Mouse (Mus musculus): ENCODE measurements around the gene Fam171a1. TPM values are rescaled to one million over a fixed set of nuclear protein-coding genes. Genes with fewer than 3 reads are reported as not detected.
A peak's percentile ranks its signal among the peaks of the same experiment; 100 is the strongest.

Gene Fam171a1
- polyA plus RNA-seq, 1 experiment from 2014 or later, result 36.4 TPM

- H3K36me3 ChIP-seq (ENCODE audit: insufficient read depth, low read length), result no peaks in the 10 kb centered on the region
- DNase-seq (ENCODE audit: low spot score), result no peak
- TF ChIP-seq CTCF (IDR thresholded peaks at IDR 0.05; ENCODE audit: low read depth), result no peak
- H3K27ac ChIP-seq, result no peak overlapping the region
- WGBS, result 87% methylated on average over 1 of the region's 1 CpGs
- H3K9me3 ChIP-seq (replicated peaks; ENCODE audit: low read length), result no peaks in the 10 kb centered on the region
- H3K4me1 ChIP-seq (replicated peaks; ENCODE audit: insufficient read depth, low read length), result peaks cover 15% of the 10 kb centered on the region; the same call in 1 of the 2 replicates
- H3K27me3 ChIP-seq (ENCODE audit: insufficient read depth, low read length), result no peaks in the 10 kb centered on the region
- no peak overlapping the region for H3K9ac ChIP-seq (ENCODE audit: low read depth, low read length)
- no peak overlapping the region for H3K4me3 ChIP-seq (replicated peaks; ENCODE audit: low read depth, low read length)
- H3K4me2 ChIP-seq (ENCODE audit: low read length), result no peak overlapping the region
- ATAC-seq (replicated peaks; ENCODE audit: low FRiP score, low read depth), result no peak
These were observed 40.2 kb downstream of the Fam171a1 start for GRCm38 (mm10) chr2:3154091-3154665.

GRCm38 (mm10) chr2:3154986-3155385 is 41.0 kb downstream of the Fam171a1 start:
- DNase-seq (ENCODE audit: low spot score) (no peak), ATAC-seq (replicated peaks; ENCODE audit: low FRiP score, low read depth) (no peak)
- no peak overlapping the region for H3K27ac ChIP-seq
- no peaks in the 10 kb centered on the region for H3K36me3 ChIP-seq (ENCODE audit: insufficient read depth, low read length)
- H3K9me3 ChIP-seq (replicated peaks; ENCODE audit: low read length), result no peaks in the 10 kb centered on the region
- no peak overlapping the region for H3K9ac ChIP-seq (ENCODE audit: low read depth, low read length)
- no peak overlapping the region for H3K4me2 ChIP-seq (ENCODE audit: low read length)
- TF ChIP-seq CTCF (IDR thresholded peaks at IDR 0.05; ENCODE audit: low read depth), result no peak
- H3K27me3 ChIP-seq (ENCODE audit: insufficient read depth, low read length), result no peaks in the 10 kb centered on the region
- 78% methylated on average over 2 of the region's 2 CpGs for WGBS
- H3K4me3 ChIP-seq (replicated peaks; ENCODE audit: low read depth, low read length), result no peak overlapping the region
- H3K4me1 ChIP-seq (replicated peaks; ENCODE audit: insufficient read depth, low read length), result peaks cover 18% of the 10 kb centered on the region; the same call in 1 of the 2 replicates

- Histone ChIP-seq H3K4me1 (replicated peaks; ENCODE audit: insufficient read depth, low read length) (peaks cover 18% of the 10 kb centered on the region; the same call in 1 of the 2 replicates), H3K4me3 (replicated peaks; ENCODE audit: low read depth, low read length) (no peak overlapping the region), H3K27me3 (ENCODE audit: insufficient read depth, low read length) (no peaks in the 10 kb centered on the region), H3K4me2 (ENCODE audit: low read length) (no peak overlapping the region), H3K36me3 (ENCODE audit: insufficient read depth, low read length) (no peaks in the 10 kb centered on the region), H3K9me3 (replicated peaks; ENCODE audit: low read length) (no peaks in the 10 kb centered on the region), H3K9ac (ENCODE audit: low read depth, low read length) (no peak overlapping the region), H3K27ac (no peak overlapping the region)
- ATAC-seq (replicated peaks; ENCODE audit: low FRiP score, low read depth) (no peak), DNase-seq (ENCODE audit: low spot score) (no peak)
- no peak for TF ChIP-seq CTCF (IDR thresholded peaks at IDR 0.05; ENCODE audit: low read depth)
- WGBS, result 70% methylated on average over 3 of the region's 3 CpGs
These were observed 43.0 kb downstream of the Fam171a1 start for GRCm38 (mm10) chr2:3157030-3157429.

GRCm38 (mm10) chr2:3157661-3158344 is 43.8 kb downstream of the Fam171a1 start:
- DNase-seq (ENCODE audit: low spot score) (no peak), ATAC-seq (replicated peaks; ENCODE audit: low FRiP score, low read depth) (no peak)
- Histone ChIP-seq H3K27ac (0 out of 2 replicates have a peak overlapping the region, but pooled peaks have one; percentile 22), H3K27me3 (ENCODE audit: insufficient read depth, low read length) (no peaks in the 10 kb centered on the region), H3K36me3 (ENCODE audit: insufficient read depth, low read length) (no peaks in the 10 kb centered on the region), H3K9me3 (replicated peaks; ENCODE audit: low read length) (no peaks in the 10 kb centered on the region), H3K4me2 (ENCODE audit: low read length) (no peak overlapping the region), H3K9ac (ENCODE audit: low read depth, low read length) (no peak overlapping the region), H3K4me3 (replicated peaks; ENCODE audit: low read depth, low read length) (no peak overlapping the region), H3K4me1 (replicated peaks; ENCODE audit: insufficient read depth, low read length) (peaks cover 18% of the 10 kb centered on the region; the same call in 1 of the 2 replicates)
- WGBS, result 48% methylated on average over 10 of the region's 10 CpGs
- no peak for TF ChIP-seq CTCF (IDR thresholded peaks at IDR 0.05; ENCODE audit: low read depth)

- Histone ChIP-seq H3K4me2 (ENCODE audit: low read length) (no peak overlapping the region), H3K27me3 (ENCODE audit: insufficient read depth, low read length) (no peaks in the 10 kb centered on the region), H3K9ac (ENCODE audit: low read depth, low read length) (no peak overlapping the region), H3K27ac (peak overlapping the region; percentile 36; the same call in 1 of the 2 replicates), H3K4me3 (replicated peaks; ENCODE audit: low read depth, low read length) (no peak overlapping the region), H3K36me3 (ENCODE audit: insufficient read depth, low read length) (no peaks in the 10 kb centered on the region), H3K9me3 (replicated peaks; ENCODE audit: low read length) (no peaks in the 10 kb centered on the region), H3K4me1 (replicated peaks; ENCODE audit: insufficient read depth, low read length) (peaks cover 18% of the 10 kb centered on the region; the same call in 1 of the 2 replicates)
- 0 out of 2 replicates have a peak, but pooled peaks have one; percentile 21 for ATAC-seq (replicated peaks; ENCODE audit: low FRiP score, low read depth)
- no peak for DNase-seq (ENCODE audit: low spot score)
- 48% methylated on average over 8 of the region's 8 CpGs for WGBS
- TF ChIP-seq CTCF (IDR thresholded peaks at IDR 0.05; ENCODE audit: low read depth), result no peak
These were observed 44.8 kb downstream of the Fam171a1 start for GRCm38 (mm10) chr2:3158682-3159412.

- H3K27me3 ChIP-seq (ENCODE audit: insufficient read depth, low read length), result no peaks in the 10 kb centered on the region
- no peak overlapping the region for H3K4me3 ChIP-seq (replicated peaks; ENCODE audit: low read depth, low read length)
- ATAC-seq (replicated peaks; ENCODE audit: low FRiP score, low read depth) (no peak), DNase-seq (ENCODE audit: low spot score) (no peak)
- no peak overlapping the region for H3K4me2 ChIP-seq (ENCODE audit: low read length)
- H3K9me3 ChIP-seq (replicated peaks; ENCODE audit: low read length), result no peaks in the 10 kb centered on the region
- H3K36me3 ChIP-seq (ENCODE audit: insufficient read depth, low read length), result no peaks in the 10 kb centered on the region
- H3K4me1 ChIP-seq (replicated peaks; ENCODE audit: insufficient read depth, low read length), result peaks cover 13% of the 10 kb centered on the region
- TF ChIP-seq CTCF (IDR thresholded peaks at IDR 0.05; ENCODE audit: low read depth), result no peak
- H3K9ac ChIP-seq (ENCODE audit: low read depth, low read length), result no peak overlapping the region
- 25% methylated on average over 1 of the region's 1 CpGs for WGBS
- no peak overlapping the region for H3K27ac ChIP-seq
These were observed 47.6 kb downstream of the Fam171a1 start for GRCm38 (mm10) chr2:3161578-3161977.

All from kidney, postnatal 0 days (tissue).